Mouse (Mus musculus) MEL (cell line): ENCODE results near the gene Gm9945. TPM values are rescaled to one million over a fixed set of nuclear protein-coding genes. Genes with fewer than 3 reads are reported as not detected.

Source experiments
- DNase-seq: peaks from one replicate; pipeline ENCODE4 v3.0.0; 2011; ENCODE audit warnings: low read depth, low spot score
- H3K27ac ChIP-seq: 2 replicates; pipeline ENCODE4 v1.5.1; 2012; ENCODE audit warnings: low read depth, mild to moderate bottlenecking, control low read depth, low read length, moderate library complexity; ENCODE audit not compliant: control insufficient read depth
- H3K27me3 ChIP-seq, 2 experiments: fragments of 150-350 bp in 1 of 2; sonication (generic) in 1 of 2; 2 replicates each; pipeline ENCODE4 v1.6.1; 2012; ENCODE audit warnings: low read length in 2 of 2, mild to moderate bottlenecking in 2 of 2, improper control_type of control experiment in 1 of 2, moderate library complexity in 1 of 2; ENCODE audit not compliant: insufficient read depth in 2 of 2, control insufficient read depth in 1 of 2
- H3K36me3 ChIP-seq, 2 experiments: 2 replicates each; pipeline ENCODE4 v1.6.1; 2012 to 2014; ENCODE audit warnings: low read length in 2 of 2, improper control_type of control experiment in 1 of 2, inconsistent platforms in 1 of 2, mild to moderate bottlenecking in 1 of 2; ENCODE audit not compliant: insufficient read depth in 2 of 2, control insufficient read depth in 1 of 2
- H3K4me1 ChIP-seq, 2 experiments: fragments of 150-350 bp in 1 of 2; sonication (generic) in 1 of 2; 2 replicates each; pipeline ENCODE4 v1.6.1; 2012; ENCODE audit warnings: low read length in 2 of 2, improper control_type of control experiment in 1 of 2, mild to moderate bottlenecking in 1 of 2; ENCODE audit not compliant: insufficient read depth in 2 of 2, control insufficient read depth in 1 of 2
- H3K4me3 ChIP-seq, 2 experiments: fragments of 150-350 bp in 1 of 2; sonication (generic) in 1 of 2; 2 replicates each; pipeline ENCODE4 v1.5.1; 2012; ENCODE audit warnings: low read depth in 2 of 2, low read length in 2 of 2, mild to moderate bottlenecking in 2 of 2, moderate library complexity in 2 of 2, control low read depth in 1 of 2, improper control_type of control experiment in 1 of 2; ENCODE audit not compliant: control insufficient read depth in 1 of 2, insufficient read depth in 1 of 2
- H3K79me2 ChIP-seq: 2 replicates; pipeline ENCODE4 v1.6.1; 2012; ENCODE audit warnings: mild to moderate bottlenecking, low read length, moderate library complexity; ENCODE audit not compliant: control insufficient read depth, poor library complexity, insufficient read depth
- H3K9ac ChIP-seq: 2 replicates; pipeline ENCODE4 v1.6.1; 2012; ENCODE audit warnings: low read depth, mild to moderate bottlenecking, control low read depth, low read length, moderate library complexity; ENCODE audit not compliant: control insufficient read depth, poor library complexity, severe bottlenecking
- H3K9me3 ChIP-seq: fragments of 150-350 bp; sonication (generic); replicated peaks from 2 replicates; pipeline ENCODE4 v1.6.1; 2012; ENCODE audit warnings: mild to moderate bottlenecking, low read length, improper control_type of control experiment, moderate library complexity; ENCODE audit not compliant: insufficient read depth
- BHLHE40 ChIP-seq: IDR thresholded peaks from 2 replicates; pipeline ENCODE4 v1.6.1; 2012; ENCODE audit warnings: low read depth, mild to moderate bottlenecking, inconsistent platforms, low read length, improper control_type of control experiment, borderline replicate concordance
- CHD1 ChIP-seq: IDR thresholded peaks from 2 replicates; pipeline ENCODE4 v1.6.1; 2012; ENCODE audit warnings: low read depth, mild to moderate bottlenecking, inconsistent platforms, low read length, improper control_type of control experiment
- CHD2 ChIP-seq: IDR thresholded peaks from 2 replicates; pipeline ENCODE4 v1.6.1; 2011; ENCODE audit warnings: low read length, improper control_type of control experiment
- CTCF ChIP-seq, 3 experiments: IDR thresholded peaks in 2 of 3; conservative IDR thresholded peaks in 1 of 3; 2 replicates each; pipeline ENCODE4 v1.5.1; 2011 to 2012; ENCODE audit warnings: low read length in 3 of 3, low read depth in 2 of 3, mild to moderate bottlenecking in 2 of 3, improper control_type of control experiment in 1 of 3, inconsistent platforms in 1 of 3, mixed read lengths in 1 of 3, moderate library complexity in 1 of 3; ENCODE audit not compliant: control insufficient read depth in 1 of 3, insufficient read depth in 1 of 3, poor library complexity in 1 of 3, severe bottlenecking in 1 of 3
- E2F4 ChIP-seq: IDR thresholded peaks from 2 replicates; pipeline ENCODE4 v1.6.1; 2011; ENCODE audit warnings: low read depth, low read length, improper control_type of control experiment, borderline replicate concordance
- ELF1 ChIP-seq: IDR thresholded peaks from 2 replicates; pipeline ENCODE4 v1.6.1; 2014; ENCODE audit warnings: low read depth, mild to moderate bottlenecking, inconsistent platforms, low read length, improper control_type of control experiment, moderate library complexity
- KAT2A ChIP-seq: conservative IDR thresholded peaks from 2 replicates; pipeline ENCODE4 v1.6.1; 2012; ENCODE audit warnings: low read depth, low read length, improper control_type of control experiment, inconsistent platforms
- MAFK ChIP-seq: IDR thresholded peaks from 2 replicates; pipeline ENCODE4 v1.6.1; 2011; ENCODE audit warnings: low read depth, mild to moderate bottlenecking, low read length, improper control_type of control experiment, borderline replicate concordance
- MEF2A ChIP-seq: IDR thresholded peaks from 2 replicates; pipeline ENCODE4 v1.6.1; 2014; ENCODE audit warnings: low read depth, mild to moderate bottlenecking, inconsistent platforms, low read length, improper control_type of control experiment; ENCODE audit not compliant: poor library complexity, insufficient replicate concordance, severe bottlenecking; ENCODE audit errors: extremely low read depth
- MYC ChIP-seq: IDR thresholded peaks from 2 replicates; pipeline ENCODE4 v1.6.1; 2011; ENCODE audit warnings: low read depth, mild to moderate bottlenecking, low read length, improper control_type of control experiment, moderate library complexity
- POLR2AphosphoS2 ChIP-seq: IDR thresholded peaks from 2 replicates; pipeline ENCODE4 v1.6.1; 2011; ENCODE audit warnings: low read length, improper control_type of control experiment
- RCOR1 ChIP-seq: IDR thresholded peaks from 2 replicates; pipeline ENCODE4 v1.6.1; 2012; ENCODE audit warnings: low read depth, mild to moderate bottlenecking, inconsistent platforms, low read length, improper control_type of control experiment
- SMC3 ChIP-seq: IDR thresholded peaks from 2 replicates; pipeline ENCODE4 v1.6.1; 2011; ENCODE audit warnings: low read depth, low read length, improper control_type of control experiment
- TAL1 ChIP-seq: IDR thresholded peaks from 2 replicates; pipeline ENCODE4 v1.6.1; 2012; ENCODE audit warnings: mild to moderate bottlenecking, inconsistent platforms, low read length, moderate library complexity, mixed read lengths
- TCF12 ChIP-seq: IDR thresholded peaks from 2 replicates; pipeline ENCODE4 v1.6.1; 2014; ENCODE audit warnings: low read depth, mild to moderate bottlenecking, inconsistent platforms, low read length, improper control_type of control experiment, moderate library complexity
- UBTF ChIP-seq: IDR thresholded peaks from 2 replicates; pipeline ENCODE4 v1.6.1; 2012; ENCODE audit warnings: low read depth, mild to moderate bottlenecking, inconsistent platforms, low read length, improper control_type of control experiment, moderate library complexity, borderline replicate concordance; ENCODE audit not compliant: insufficient read depth
- USF2 ChIP-seq, 2 experiments: IDR thresholded peaks; 2 replicates each; pipeline ENCODE4 v1.6.1; 2011 to 2012; ENCODE audit warnings: improper control_type of control experiment in 2 of 2, low read length in 2 of 2, borderline replicate concordance in 1 of 2, inconsistent platforms in 1 of 2, low read depth in 1 of 2, mild to moderate bottlenecking in 1 of 2; ENCODE audit not compliant: insufficient read depth in 1 of 2
- ZKSCAN1 ChIP-seq: IDR thresholded peaks from 2 replicates; pipeline ENCODE4 v1.6.1; 2012; ENCODE audit warnings: low read depth, mild to moderate bottlenecking, inconsistent platforms, low read length, improper control_type of control experiment, moderate library complexity
- ZNF384 ChIP-seq: IDR thresholded peaks from 2 replicates; pipeline ENCODE4 v1.6.1; 2012; ENCODE audit warnings: low read depth, mild to moderate bottlenecking, inconsistent platforms, low read length, improper control_type of control experiment
- polyA plus RNA-seq, 2 experiments: library from polyadenylated mRNA; stranded (reverse) in 1 of 2; unstranded in 1 of 2; fragments of >175 nt in 1 of 2; fragments of >200 nt in 1 of 2; gene quantifications; 2 replicates each; pipeline versions ENCODE4 v1.2.1 to v1.2.4; 2012; ENCODE audit warnings: low replicate concordance in 2 of 2, low read depth in 1 of 2; ENCODE audit not compliant: insufficient read length in 2 of 2, insufficient read depth in 1 of 2, missing spikeins in 1 of 2
- total RNA-seq: library from RNA; depleted of rRNA; stranded (reverse); fragments of 300-350 nt; gene quantifications from 2 replicates; pipeline ENCODE4 v1.2.3, GENCODE M21; 2012

Gene Gm9945
- total and polyA plus RNA-seq, 3 experiments = not detected

DNA sequence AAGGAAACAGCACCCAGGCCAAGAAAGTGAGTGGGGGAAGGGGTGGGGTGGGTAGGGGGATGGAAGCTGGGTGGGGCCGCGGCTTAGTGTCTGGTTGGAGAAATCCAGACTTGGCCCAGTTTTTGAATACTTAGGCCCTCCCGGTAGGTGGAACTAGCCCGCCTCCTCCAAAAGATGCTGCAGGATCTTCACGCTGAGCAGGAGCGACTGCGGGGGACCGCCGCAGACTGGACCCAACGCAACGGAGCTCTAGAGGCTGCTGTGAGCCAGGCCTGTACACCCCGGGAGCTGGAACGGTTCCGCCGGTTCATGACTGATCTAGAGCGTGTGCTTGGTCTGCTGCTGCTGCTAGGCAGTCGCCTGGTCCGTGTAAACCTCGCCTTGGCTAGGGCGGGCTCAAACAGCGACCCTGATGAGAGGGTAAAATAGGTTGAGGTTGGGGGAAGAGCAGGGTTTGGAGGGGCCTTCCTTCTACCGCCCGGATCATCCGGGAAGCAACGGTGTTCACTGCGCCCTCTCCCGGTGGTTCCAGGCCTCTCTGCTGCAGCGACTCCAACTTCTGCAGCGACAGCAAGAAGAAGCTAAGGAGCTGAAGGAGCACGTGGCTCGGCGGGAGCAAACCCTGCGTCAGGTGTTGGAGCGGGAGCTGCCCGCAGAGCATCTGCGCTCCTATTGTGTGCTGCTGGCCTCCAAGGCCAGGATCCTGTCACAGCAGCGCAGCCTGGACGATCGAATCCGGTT, 13.6 kb upstream of the Gm9945 start:
- no peaks in the 10 kb centered on the region for H3K27me3 ChIP-seq
- H3K79me2 ChIP-seq = no peaks in the 10 kb centered on the region
- H3K9ac ChIP-seq = no peak overlapping the region
- no peak for DNase-seq
- 0 out of 6 replicates have a peak, but pooled peaks of 1 of the 3 experiments have one; percentile 16 for TF ChIP-seq CTCF (IDR thresholded peaks at IDR 0.05 in 2 of 3, conservative IDR thresholded peaks at IDR 0.05 in 1 of 3; ENCODE audit: control insufficient read depth in 1 of 3, insufficient read depth in 1 of 3, low read depth in 2 of 3, low read length in 3 of 3, poor library complexity in 1 of 3, severe bottlenecking in 1 of 3)
- no peak for TF ChIP-seq ELF1
- TF ChIP-seq POLR2AphosphoS2 = no peak
- no peak for TF ChIP-seq ZNF384
- no peak for TF ChIP-seq SMC3
- no peak overlapping the region for H3K4me3 ChIP-seq
- H3K27ac ChIP-seq = no peak overlapping the region
- peaks cover 6 to 19% of the 10 kb centered on the region in 2 experiments; a peak in 3 of 4 replicates for H3K4me1 ChIP-seq
- no peaks in the 10 kb centered on the region for H3K9me3 ChIP-seq
- peaks cover 0 to 8% of the 10 kb centered on the region in 2 experiments; a peak in 1 of 4 replicates for H3K36me3 ChIP-seq

DNA sequence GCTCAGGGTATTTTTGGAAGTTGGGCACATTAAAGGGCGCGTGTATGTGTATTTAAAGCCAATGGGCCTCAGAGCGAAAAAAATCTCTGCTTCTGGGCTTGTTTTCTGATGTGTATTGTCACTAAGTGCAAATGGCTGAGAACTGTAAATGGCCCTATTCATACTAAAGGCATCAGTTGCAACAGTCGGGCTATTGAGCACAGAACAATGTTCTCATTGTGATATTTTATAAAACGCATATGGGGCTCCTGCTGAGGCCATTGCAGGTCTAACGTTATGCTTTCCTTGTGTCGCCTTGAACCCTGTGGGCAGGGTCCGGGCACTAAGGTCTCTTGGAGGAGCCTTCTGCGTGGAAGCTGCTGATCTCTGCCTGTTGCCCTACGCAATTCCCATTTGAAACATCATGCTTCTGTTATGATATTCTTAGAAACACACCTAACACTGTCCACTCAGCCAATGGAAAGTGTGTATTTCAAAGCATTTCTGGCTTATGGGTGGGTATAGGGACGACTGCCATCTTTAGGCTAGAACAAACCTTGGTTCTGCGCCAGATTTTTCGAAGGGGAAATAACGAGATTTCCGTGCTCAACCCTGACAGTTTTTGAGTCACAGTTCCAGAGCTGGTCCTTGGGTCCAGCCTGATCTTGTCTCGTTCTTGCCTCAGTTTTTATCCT, 10.5 kb upstream of the Gm9945 start:
- TF ChIP-seq RCOR1 (peak; percentile 25; the same call in 1 of the 2 replicates), USF2 (IDR thresholded peaks at IDR 0.05; ENCODE audit: borderline replicate concordance in 1 of 2, insufficient read depth in 1 of 2, low read depth in 1 of 2, low read length in 2 of 2) (no peak)
- no peak overlapping the region for H3K27ac ChIP-seq
- DNase-seq = no peak
- 0 out of 2 replicates have a peak overlapping the region, but pooled peaks have one; percentile 18 for H3K9ac ChIP-seq
- H3K27me3 ChIP-seq = 0 out of 4 replicates have a peak, but pooled peaks cover 0 to 2% of the 10 kb centered on the region in 2 experiments
- peaks cover 0 to 8% of the 10 kb centered on the region in 2 experiments; a peak in 1 of 4 replicates for H3K36me3 ChIP-seq
- no peaks in the 10 kb centered on the region for H3K9me3 ChIP-seq
- H3K4me1 ChIP-seq = peaks cover 2 to 11% of the 10 kb centered on the region in 2 experiments; a peak in 3 of 4 replicates
- H3K4me3 ChIP-seq = peak overlapping the region; percentile 36 to 42; a peak in 3 of 4 replicates
- no peaks in the 10 kb centered on the region for H3K79me2 ChIP-seq

DNA sequence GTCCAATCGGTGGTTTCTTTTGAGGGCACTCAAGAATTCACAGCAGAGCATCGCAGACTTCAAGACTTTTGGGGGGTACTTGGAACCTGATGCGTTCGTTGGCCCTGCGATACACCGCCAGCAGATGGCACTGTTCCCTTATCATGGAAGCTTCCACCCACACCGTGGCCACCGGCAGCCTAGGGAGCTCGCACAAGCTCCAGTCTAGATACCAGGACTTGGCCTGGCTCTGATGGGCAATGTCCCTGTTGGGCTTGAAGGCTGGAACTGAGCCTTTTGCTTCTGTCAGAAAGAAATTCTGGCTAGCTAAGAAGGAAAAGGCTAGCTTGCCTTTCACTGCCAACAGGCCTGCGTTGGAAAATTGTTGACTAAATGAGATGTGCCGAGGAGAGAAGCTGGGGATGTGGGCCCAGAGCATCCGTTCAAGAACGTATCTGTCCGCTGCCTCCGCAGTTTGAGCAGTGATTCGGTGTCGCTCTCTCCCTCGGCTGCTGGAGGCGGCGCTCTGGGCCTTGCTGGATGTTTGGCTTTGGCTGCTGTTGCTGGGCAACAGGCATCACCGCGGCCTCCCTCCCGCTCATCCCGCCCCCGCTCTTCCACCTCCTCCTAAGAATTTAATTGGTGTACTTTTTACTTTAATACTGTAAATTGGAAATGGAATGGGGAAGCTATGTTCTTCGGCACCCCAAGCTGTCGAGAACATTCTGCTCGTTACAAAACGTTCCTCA, 9.8 kb upstream of the Gm9945 start, which contains the start of gene Gm9837:
Gene Gm9837 (minus strand): TSS at position 512 of the 728 bp plus-strand sequence.
- 0 out of 2 replicates have a peak within 1 kb of the TSS, but pooled peaks have one; percentile 18 for H3K9ac ChIP-seq
- H3K27me3 ChIP-seq = peaks cover 0 to 2% of the 10 kb centered on the region in 2 experiments; a peak in 2 of 4 replicates
- H3K9me3 ChIP-seq = no peaks in the 10 kb centered on the region
- H3K27ac ChIP-seq = no peak within 1 kb of the TSS
- peaks cover 2 to 11% of the 10 kb centered on the region in 2 experiments; a peak in 3 of 4 replicates for H3K4me1 ChIP-seq
- peak; percentile 95 for DNase-seq
- H3K36me3 ChIP-seq = peaks cover 0 to 8% of the 10 kb centered on the region in 2 experiments; a peak in 1 of 4 replicates
- H3K4me3 ChIP-seq = peak within 1 kb of the TSS; percentile 36 to 42; a peak in 3 of 4 replicates
- no peaks in the 10 kb centered on the region for H3K79me2 ChIP-seq
- no peak for TF ChIP-seq KAT2A
- no peak for TF ChIP-seq ZKSCAN1
- TF ChIP-seq MAFK = no peak
- no peak for TF ChIP-seq UBTF
- no peak for TF ChIP-seq TCF12
- TF ChIP-seq BHLHE40 = peak; percentile 28; the same call in 1 of the 2 replicates
- TF ChIP-seq MEF2A = no peak
- no peak for TF ChIP-seq CHD1
- no peak for TF ChIP-seq USF2 (IDR thresholded peaks at IDR 0.05; ENCODE audit: borderline replicate concordance in 1 of 2, insufficient read depth in 1 of 2, low read depth in 1 of 2, low read length in 2 of 2)
- no peak for TF ChIP-seq E2F4
- TF ChIP-seq TAL1 = no peak
- TF ChIP-seq SMC3 = peak; percentile 99
- TF ChIP-seq MYC = 0 out of 2 replicates have a peak, but pooled peaks have one; percentile 40
- TF ChIP-seq ZNF384 = peak; percentile 29; the same call in 1 of the 2 replicates
- no peak for TF ChIP-seq CHD2
